Mouse (Mus musculus): ENCODE results near the gene Ccdc175. TPM values are rescaled to one million over a fixed set of nuclear protein-coding genes. Genes with fewer than 3 reads are reported as not detected.

Gene Ccdc175
- polyA plus RNA-seq, 1 experiment, result not detected

GRCm38 (mm10) chr12:72085329-72086165 is 99.3 kb downstream of the Ccdc175 start, which contains the start of the genes L3hypdh and Jkamp:
L3hypdh (minus strand) TSS chr12:72085439.
Jkamp (plus strand) TSS chr12:72085589.
- Histone ChIP-seq H3K4me1 (replicated peaks; ENCODE audit: control insufficient read depth, insufficient read depth, low read length) (peaks cover 12% of the 10 kb centered on the region), H3K27me3 (ENCODE audit: control insufficient read depth, insufficient read depth, low read length) (no peaks in the 10 kb centered on the region; the same call in 1 of the 2 replicates), H3K36me3 (ENCODE audit: control insufficient read depth, insufficient read depth, low read length) (no peaks in the 10 kb centered on the region), H3K4me3 (ENCODE audit: control insufficient read depth, insufficient read depth, low read length) (peak within 1 kb of the TSS; percentile 93), H3K27ac (ENCODE audit: control insufficient read depth, insufficient read depth, low read length) (peak within 1 kb of the TSS; percentile 44; the same call in 1 of the 2 replicates)
- DNase-seq, result peak; percentile 98
- 0 out of 2 replicates have a peak, but pooled peaks have one; percentile 36 for TF ChIP-seq CTCF (IDR thresholded peaks at IDR 0.05; ENCODE audit: borderline replicate concordance, control insufficient read depth, extremely low read depth, insufficient read depth, low read length, poor library complexity)
- TF ChIP-seq POLR2A (IDR thresholded peaks at IDR 0.05; ENCODE audit: control insufficient read depth, extremely low read depth, insufficient read depth, low read length, poor library complexity), result no peak
- WGBS, result 4% methylated on average over 58 of the region's 60 CpGs

DNA sequence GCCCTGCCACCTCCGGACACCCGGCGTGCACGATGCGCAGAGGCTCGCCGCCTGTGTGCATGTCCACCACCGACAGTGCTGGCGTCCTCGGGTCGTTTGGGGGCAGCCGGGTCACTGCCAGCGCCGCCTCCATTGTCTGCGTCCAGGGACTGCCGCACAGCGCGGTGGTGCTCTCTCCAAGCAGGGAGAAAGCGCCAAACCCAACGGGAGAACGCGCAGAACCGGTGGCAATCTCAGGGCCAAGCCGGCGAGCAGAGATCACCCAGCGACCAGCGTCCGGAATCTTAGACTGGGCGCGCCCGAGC is 99.9 kb downstream of the Ccdc175 start:
- Histone ChIP-seq H3K27me3 (ENCODE audit: control insufficient read depth, insufficient read depth, low read length) (no peaks in the 10 kb centered on the region; the same call in 1 of the 2 replicates), H3K27ac (ENCODE audit: control insufficient read depth, insufficient read depth, low read length) (no peak overlapping the region), H3K4me1 (replicated peaks; ENCODE audit: control insufficient read depth, insufficient read depth, low read length) (peaks cover 12% of the 10 kb centered on the region), H3K36me3 (ENCODE audit: control insufficient read depth, insufficient read depth, low read length) (no peaks in the 10 kb centered on the region), H3K4me3 (ENCODE audit: control insufficient read depth, insufficient read depth, low read length) (peak overlapping the region; percentile 93)
- TF ChIP-seq POLR2A (IDR thresholded peaks at IDR 0.05; ENCODE audit: control insufficient read depth, extremely low read depth, insufficient read depth, low read length, poor library complexity), result no peak
- TF ChIP-seq CTCF (IDR thresholded peaks at IDR 0.05; ENCODE audit: borderline replicate concordance, control insufficient read depth, extremely low read depth, insufficient read depth, low read length, poor library complexity), result no peak
- WGBS, result under 1% methylated on average over 31 of the region's 31 CpGs
- no peak for DNase-seq

DNA sequence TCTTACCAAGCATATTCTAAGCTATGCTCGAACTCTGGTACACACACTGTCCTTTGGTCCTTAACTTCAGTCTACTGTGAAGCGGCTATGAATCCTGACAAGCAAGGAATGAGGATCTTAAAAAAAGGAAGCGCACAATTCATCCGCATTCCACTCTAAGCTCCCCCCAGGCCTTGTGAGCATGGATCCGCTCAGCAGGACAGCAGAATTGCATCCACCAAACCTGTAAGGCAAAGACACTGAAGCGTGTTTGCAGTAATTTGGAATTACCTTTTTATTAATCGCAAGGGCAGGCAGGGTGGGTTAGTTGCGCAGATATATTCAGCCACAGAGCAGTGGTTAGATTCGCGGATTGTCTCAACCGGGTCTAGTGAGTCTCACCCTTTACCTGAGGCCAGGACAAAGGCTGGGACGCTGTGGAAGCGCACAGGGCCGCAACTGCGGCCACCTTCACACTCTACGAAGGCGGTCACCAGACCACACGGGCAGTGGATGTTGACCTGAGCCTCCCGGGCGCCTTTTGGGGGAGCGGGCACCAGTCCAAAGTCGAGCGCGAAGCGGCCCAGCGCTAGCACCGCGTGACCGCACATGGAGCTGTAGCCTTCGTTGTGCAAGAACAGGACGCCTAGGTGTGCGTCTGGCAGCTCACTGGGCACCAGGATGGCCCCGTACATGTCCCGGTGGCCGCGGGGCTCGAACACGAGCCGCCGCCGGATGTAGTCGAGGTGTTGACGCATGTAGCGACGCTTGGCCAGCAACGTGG is 100.4 kb downstream of the Ccdc175 start:
- DNase-seq, result no peak
- WGBS, result 23% methylated on average over 46 of the region's 46 CpGs
- TF ChIP-seq CTCF (IDR thresholded peaks at IDR 0.05; ENCODE audit: borderline replicate concordance, control insufficient read depth, extremely low read depth, insufficient read depth, low read length, poor library complexity) (no peak), POLR2A (IDR thresholded peaks at IDR 0.05; ENCODE audit: control insufficient read depth, extremely low read depth, insufficient read depth, low read length, poor library complexity) (no peak)
- no peak overlapping the region for H3K27ac ChIP-seq (ENCODE audit: control insufficient read depth, insufficient read depth, low read length)
- H3K4me3 ChIP-seq (ENCODE audit: control insufficient read depth, insufficient read depth, low read length), result peak overlapping the region; percentile 93
- no peaks in the 10 kb centered on the region; the same call in 1 of the 2 replicates for H3K27me3 ChIP-seq (ENCODE audit: control insufficient read depth, insufficient read depth, low read length)
- no peaks in the 10 kb centered on the region for H3K36me3 ChIP-seq (ENCODE audit: control insufficient read depth, insufficient read depth, low read length)
- peaks cover 12% of the 10 kb centered on the region for H3K4me1 ChIP-seq (replicated peaks; ENCODE audit: control insufficient read depth, insufficient read depth, low read length)

DNA sequence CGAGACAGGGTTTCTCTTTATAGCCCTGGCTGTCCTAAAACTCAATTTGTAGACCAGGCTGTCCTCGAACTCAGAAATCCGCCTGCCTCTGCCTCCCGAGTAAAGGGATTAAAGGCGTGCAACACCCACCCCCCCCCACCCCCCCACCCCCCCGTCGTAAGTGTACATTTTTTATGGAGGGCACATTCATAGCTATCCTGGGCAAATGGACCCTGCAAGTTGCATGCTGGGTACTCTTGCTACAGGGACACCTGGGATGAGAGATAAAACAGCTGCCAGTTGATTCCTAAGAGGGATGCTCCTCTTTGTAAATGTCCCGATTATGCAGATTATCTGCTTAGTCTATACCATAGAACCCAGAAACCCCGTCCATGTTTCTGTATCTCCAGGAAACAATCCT is 101.6 kb downstream of the Ccdc175 start:
- TF ChIP-seq CTCF (IDR thresholded peaks at IDR 0.05; ENCODE audit: borderline replicate concordance, control insufficient read depth, extremely low read depth, insufficient read depth, low read length, poor library complexity), result no peak
- no peak for TF ChIP-seq POLR2A (IDR thresholded peaks at IDR 0.05; ENCODE audit: control insufficient read depth, extremely low read depth, insufficient read depth, low read length, poor library complexity)
- no peak overlapping the region for H3K27ac ChIP-seq (ENCODE audit: control insufficient read depth, insufficient read depth, low read length)
- peaks cover 12% of the 10 kb centered on the region for H3K4me1 ChIP-seq (replicated peaks; ENCODE audit: control insufficient read depth, insufficient read depth, low read length)
- no peak overlapping the region for H3K4me3 ChIP-seq (ENCODE audit: control insufficient read depth, insufficient read depth, low read length)
- H3K27me3 ChIP-seq (ENCODE audit: control insufficient read depth, insufficient read depth, low read length), result no peaks in the 10 kb centered on the region; the same call in 1 of the 2 replicates
- WGBS, result 86% methylated on average over 9 of the region's 9 CpGs
- no peak for DNase-seq
- no peaks in the 10 kb centered on the region for H3K36me3 ChIP-seq (ENCODE audit: control insufficient read depth, insufficient read depth, low read length)

DNA sequence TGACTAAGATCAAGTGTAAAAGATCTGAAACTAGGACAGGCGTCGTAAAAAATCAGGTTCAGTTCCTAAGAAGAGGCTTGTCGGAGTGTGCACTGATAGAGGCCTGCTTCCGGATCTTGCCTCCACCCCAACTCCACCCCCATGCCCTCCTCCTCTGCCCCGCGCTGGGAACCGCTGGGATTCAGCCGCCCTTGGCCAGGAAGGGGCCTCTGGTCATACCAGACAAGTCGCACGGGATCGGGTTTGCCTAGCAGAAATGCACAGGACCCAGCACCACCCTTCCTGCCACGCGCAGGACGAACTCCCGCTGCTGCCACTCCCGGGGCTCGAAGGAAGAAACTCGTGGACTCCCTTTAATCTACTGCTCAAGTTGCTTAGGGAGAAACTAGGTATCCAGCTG is 102.5 kb downstream of the Ccdc175 start:
- no peak for DNase-seq

DNA sequence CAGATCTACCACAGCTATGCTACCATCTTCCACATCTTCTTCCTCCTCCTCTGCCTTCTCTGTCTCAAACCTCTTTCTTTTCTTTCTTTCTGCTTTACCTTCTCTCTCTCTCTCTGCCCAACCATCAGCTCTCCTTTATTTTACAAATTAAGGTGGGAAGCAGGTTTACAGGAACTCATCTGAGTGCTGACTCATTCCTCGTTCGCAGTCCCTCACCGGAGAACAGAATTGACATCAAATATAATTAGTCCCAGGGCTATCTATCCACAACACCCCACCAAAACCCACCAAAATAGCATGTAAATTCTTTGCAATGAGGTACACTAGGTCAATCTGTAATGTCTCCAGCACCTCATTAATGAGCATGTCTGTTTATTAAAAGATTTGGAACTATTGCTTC is 102.9 kb downstream of the Ccdc175 start:
- Histone ChIP-seq H3K4me1 (replicated peaks; ENCODE audit: control insufficient read depth, insufficient read depth, low read length) (peaks cover 12% of the 10 kb centered on the region), H3K36me3 (ENCODE audit: control insufficient read depth, insufficient read depth, low read length) (no peaks in the 10 kb centered on the region), H3K27me3 (ENCODE audit: control insufficient read depth, insufficient read depth, low read length) (no peaks in the 10 kb centered on the region; the same call in 1 of the 2 replicates), H3K27ac (ENCODE audit: control insufficient read depth, insufficient read depth, low read length) (no peak overlapping the region), H3K4me3 (ENCODE audit: control insufficient read depth, insufficient read depth, low read length) (no peak overlapping the region)
- 25% methylated on average over 3 of the region's 3 CpGs for WGBS
- no peak for DNase-seq
- TF ChIP-seq CTCF (IDR thresholded peaks at IDR 0.05; ENCODE audit: borderline replicate concordance, control insufficient read depth, extremely low read depth, insufficient read depth, low read length, poor library complexity) (no peak), POLR2A (IDR thresholded peaks at IDR 0.05; ENCODE audit: control insufficient read depth, extremely low read depth, insufficient read depth, low read length, poor library complexity) (no peak)

More for the DNA sequence above, 102.5 kb downstream of the Ccdc175 start:
- Histone ChIP-seq H3K4me3 (ENCODE audit: control insufficient read depth, insufficient read depth, low read length) (no peak overlapping the region), H3K27ac (ENCODE audit: control insufficient read depth, insufficient read depth, low read length) (no peak overlapping the region), H3K4me1 (replicated peaks; ENCODE audit: control insufficient read depth, insufficient read depth, low read length) (peaks cover 12% of the 10 kb centered on the region), H3K36me3 (ENCODE audit: control insufficient read depth, insufficient read depth, low read length) (no peaks in the 10 kb centered on the region), H3K27me3 (ENCODE audit: control insufficient read depth, insufficient read depth, low read length) (no peaks in the 10 kb centered on the region; the same call in 1 of the 2 replicates)
- 47% methylated on average over 18 of the region's 18 CpGs for WGBS
- TF ChIP-seq POLR2A (IDR thresholded peaks at IDR 0.05; ENCODE audit: control insufficient read depth, extremely low read depth, insufficient read depth, low read length, poor library complexity) (no peak), CTCF (IDR thresholded peaks at IDR 0.05; ENCODE audit: borderline replicate concordance, control insufficient read depth, extremely low read depth, insufficient read depth, low read length, poor library complexity) (no peak)
